Mouse (Mus musculus): ENCODE measurements around the gene Ttll12. TPM values are rescaled to one million over a fixed set of nuclear protein-coding genes. Genes with fewer than 3 reads are reported as not detected.

Gene Ttll12
- polyA plus RNA-seq, 1 experiment from 2014 or later = 42.3 TPM

DNA sequence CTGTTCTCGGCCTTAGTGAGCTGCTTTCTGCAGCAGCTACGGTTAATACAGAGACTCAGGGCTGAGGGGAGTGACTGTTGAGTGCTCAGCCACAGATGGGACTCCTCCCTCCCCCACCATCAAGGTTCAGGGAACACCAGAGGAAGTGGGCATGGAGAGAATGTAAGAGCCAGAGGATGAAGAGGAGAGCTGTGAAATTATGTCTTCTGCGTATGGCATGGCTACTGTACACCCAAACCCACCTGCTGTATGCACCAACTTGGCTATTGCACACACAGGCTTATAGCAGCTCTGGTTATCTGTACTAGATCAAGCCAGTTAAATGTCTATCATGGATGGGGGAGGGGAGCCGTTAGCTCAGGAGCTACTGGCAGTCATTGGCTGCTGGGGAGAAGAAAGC, 6.2 kb upstream of the Ttll12 start:
- H3K27me3 ChIP-seq (ENCODE audit: control insufficient read depth, insufficient read depth, low read length) = no peaks in the 10 kb centered on the region
- H3K36me3 ChIP-seq (ENCODE audit: control insufficient read depth, insufficient read depth, low read length) = no peaks in the 10 kb centered on the region
- H3K4me3 ChIP-seq (ENCODE audit: low read length) = no peak overlapping the region
- no peaks in the 10 kb centered on the region for H3K9me3 ChIP-seq (ENCODE audit: control insufficient read depth, low read length)
- no peak overlapping the region for H3K27ac ChIP-seq (ENCODE audit: low read depth, low read length)
- no peak for ATAC-seq (ENCODE audit: low FRiP score, low TSS enrichment)
- H3K4me1 ChIP-seq (ENCODE audit: control insufficient read depth, insufficient read depth, low read length) = peaks cover 5% of the 10 kb centered on the region; the same call in 1 of the 2 replicates
- H3K4me2 ChIP-seq (replicated peaks; ENCODE audit: low read depth, low read length) = no peak overlapping the region
- H3K9ac ChIP-seq (ENCODE audit: low read depth, low read length) = no peak overlapping the region
- 60% methylated on average over 4 of the region's 4 CpGs for WGBS

DNA sequence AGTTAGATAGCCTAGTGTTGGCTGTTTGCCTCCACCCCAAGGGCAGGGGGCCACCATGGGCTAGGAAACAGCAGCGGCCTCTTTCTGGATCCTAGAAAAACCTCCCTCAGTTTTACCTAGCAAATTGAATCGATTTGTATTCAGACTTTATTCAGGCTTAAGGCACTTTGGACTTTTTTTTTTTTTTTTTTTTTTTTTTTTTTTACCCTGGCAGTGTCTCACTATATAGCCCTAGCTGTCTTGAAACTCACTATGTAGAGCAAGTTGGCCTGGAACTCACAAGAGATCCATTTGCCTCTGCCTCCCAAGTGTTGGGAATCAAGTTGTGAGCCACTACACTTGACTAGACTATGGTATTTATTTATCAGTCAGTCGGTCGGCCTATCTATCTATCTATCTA, 1.9 kb upstream of the Ttll12 start:
- Histone ChIP-seq H3K27me3 (ENCODE audit: control insufficient read depth, insufficient read depth, low read length) (no peaks in the 10 kb centered on the region), H3K27ac (ENCODE audit: low read depth, low read length) (no peak overlapping the region), H3K4me1 (ENCODE audit: control insufficient read depth, insufficient read depth, low read length) (peaks cover 13% of the 10 kb centered on the region), H3K4me3 (ENCODE audit: low read length) (no peak overlapping the region), H3K9ac (ENCODE audit: low read depth, low read length) (no peak overlapping the region), H3K4me2 (replicated peaks; ENCODE audit: low read depth, low read length) (no peak overlapping the region), H3K36me3 (ENCODE audit: control insufficient read depth, insufficient read depth, low read length) (no peaks in the 10 kb centered on the region), H3K9me3 (ENCODE audit: control insufficient read depth, low read length) (no peaks in the 10 kb centered on the region)
- WGBS = 80% methylated on average over 4 of the region's 4 CpGs
- no peak for ATAC-seq (ENCODE audit: low FRiP score, low TSS enrichment)

DNA sequence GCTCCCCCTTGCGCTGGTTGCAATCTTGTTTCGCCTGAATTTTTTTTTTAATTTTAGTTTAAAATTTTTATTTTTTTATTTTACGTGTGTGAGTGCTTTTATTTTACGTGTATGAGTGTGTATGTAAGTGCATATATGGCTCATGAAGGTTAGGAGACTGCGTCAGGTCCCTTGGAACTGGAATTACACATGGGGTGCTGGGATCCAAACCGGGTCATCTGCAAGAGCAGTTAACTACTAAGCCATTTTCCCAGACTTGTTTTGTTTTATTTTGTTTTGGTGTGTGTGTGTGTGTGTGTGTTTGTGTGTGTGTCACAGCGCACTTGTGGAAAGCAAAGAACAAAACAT, 381 bp upstream of the Ttll12 start:
- no peak for ATAC-seq (ENCODE audit: low FRiP score, low TSS enrichment)
- Histone ChIP-seq H3K36me3 (ENCODE audit: control insufficient read depth, insufficient read depth, low read length) (no peaks in the 10 kb centered on the region; the same call in 1 of the 2 replicates), H3K9me3 (ENCODE audit: control insufficient read depth, low read length) (no peaks in the 10 kb centered on the region), H3K27ac (ENCODE audit: low read depth, low read length) (no peak overlapping the region), H3K4me3 (ENCODE audit: low read length) (peak overlapping the region; percentile 78), H3K9ac (ENCODE audit: low read depth, low read length) (peak overlapping the region; percentile 77), H3K4me1 (ENCODE audit: control insufficient read depth, insufficient read depth, low read length) (peaks cover 13% of the 10 kb centered on the region), H3K27me3 (ENCODE audit: control insufficient read depth, insufficient read depth, low read length) (no peaks in the 10 kb centered on the region), H3K4me2 (replicated peaks; ENCODE audit: low read depth, low read length) (peak overlapping the region; percentile 68)
- 38% methylated on average over 7 of the region's 7 CpGs for whole genome bisulfite sequencing

DNA sequence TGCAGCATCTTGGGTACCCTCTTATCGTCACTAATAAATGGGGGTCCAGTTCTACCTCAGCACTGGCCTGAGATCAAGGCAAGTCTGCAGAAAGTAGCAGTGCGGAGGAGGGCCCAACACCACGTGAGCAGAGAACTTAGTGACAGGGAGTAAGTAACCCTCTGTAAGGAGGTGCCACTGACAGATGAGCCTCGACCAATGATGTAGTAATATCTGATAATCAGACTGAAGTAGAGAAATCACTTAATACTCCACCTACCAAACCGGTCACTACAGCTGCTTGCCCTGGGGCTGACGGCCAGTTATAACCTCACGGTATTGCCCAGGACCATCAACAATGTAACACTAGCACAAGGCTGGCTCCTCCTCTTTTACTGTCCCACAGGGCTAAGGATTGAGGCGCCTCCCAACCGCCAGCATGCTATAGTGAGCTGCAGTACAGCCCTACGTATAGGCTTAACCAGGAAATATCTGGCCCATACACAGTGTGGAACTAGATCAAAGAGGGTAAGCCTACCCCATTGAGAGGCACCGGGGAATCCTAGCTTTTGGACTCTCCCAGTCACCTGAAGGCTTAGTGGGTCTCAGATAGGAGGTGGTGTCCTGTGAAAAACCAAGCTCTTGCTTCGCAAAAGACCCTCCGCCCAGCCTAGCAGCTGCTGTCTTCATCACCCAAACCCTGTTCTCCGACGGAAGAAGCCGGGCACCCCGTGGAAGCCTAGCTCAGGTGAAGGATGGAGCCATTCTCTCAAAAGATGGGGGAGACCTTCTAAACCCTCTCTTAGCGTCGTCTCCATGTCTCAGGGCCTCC, 1.1 kb downstream of the Ttll12 start:
- 6% methylated on average over 19 of the region's 19 CpGs for WGBS

DNA sequence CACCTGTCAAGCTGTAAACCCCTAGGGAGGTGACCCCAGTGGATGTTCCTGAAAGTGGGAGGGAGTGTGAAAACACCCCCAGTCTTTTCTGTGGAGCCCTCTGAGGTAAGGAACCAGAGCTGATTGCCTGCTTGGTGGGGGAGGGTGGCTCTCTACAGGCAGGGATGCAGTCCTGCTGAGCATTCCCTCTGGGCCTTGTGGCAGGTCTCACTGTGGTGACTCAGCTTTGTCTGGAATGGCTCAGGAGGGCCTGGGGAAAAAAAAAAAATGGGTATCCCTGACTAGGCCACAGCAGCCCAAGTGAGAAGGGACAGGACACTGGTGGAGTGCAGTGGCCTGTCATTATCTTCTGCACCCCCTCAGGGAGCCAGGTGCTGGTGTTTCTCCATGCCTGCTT, 1.8 kb downstream of the Ttll12 start:
- Histone ChIP-seq H3K4me1 (ENCODE audit: control insufficient read depth, insufficient read depth, low read length) (peaks cover 13% of the 10 kb centered on the region), H3K9me3 (ENCODE audit: control insufficient read depth, low read length) (no peaks in the 10 kb centered on the region), H3K4me3 (ENCODE audit: low read length) (peak overlapping the region; percentile 78; the same call in 1 of the 2 replicates), H3K36me3 (ENCODE audit: control insufficient read depth, insufficient read depth, low read length) (peaks cover 5% of the 10 kb centered on the region; the same call in 1 of the 2 replicates), H3K27ac (ENCODE audit: low read depth, low read length) (no peak overlapping the region), H3K9ac (ENCODE audit: low read depth, low read length) (peak overlapping the region; percentile 28; the same call in 1 of the 2 replicates), H3K27me3 (ENCODE audit: control insufficient read depth, insufficient read depth, low read length) (no peaks in the 10 kb centered on the region), H3K4me2 (replicated peaks; ENCODE audit: low read depth, low read length) (no peak overlapping the region; the same call in 1 of the 2 replicates)
- no peak for ATAC-seq (ENCODE audit: low FRiP score, low TSS enrichment)

More for the DNA sequence above, 1.1 kb downstream of the Ttll12 start:
- Histone ChIP-seq H3K36me3 (ENCODE audit: control insufficient read depth, insufficient read depth, low read length) (no peaks in the 10 kb centered on the region; the same call in 1 of the 2 replicates), H3K27me3 (ENCODE audit: control insufficient read depth, insufficient read depth, low read length) (no peaks in the 10 kb centered on the region), H3K27ac (ENCODE audit: low read depth, low read length) (no peak overlapping the region), H3K9me3 (ENCODE audit: control insufficient read depth, low read length) (no peaks in the 10 kb centered on the region), H3K4me2 (replicated peaks; ENCODE audit: low read depth, low read length) (peak overlapping the region; percentile 68), H3K4me3 (ENCODE audit: low read length) (peak overlapping the region; percentile 78), H3K9ac (ENCODE audit: low read depth, low read length) (peak overlapping the region; percentile 77), H3K4me1 (ENCODE audit: control insufficient read depth, insufficient read depth, low read length) (peaks cover 13% of the 10 kb centered on the region)
- peak; percentile 58 for ATAC-seq (ENCODE audit: low FRiP score, low TSS enrichment)

DNA sequence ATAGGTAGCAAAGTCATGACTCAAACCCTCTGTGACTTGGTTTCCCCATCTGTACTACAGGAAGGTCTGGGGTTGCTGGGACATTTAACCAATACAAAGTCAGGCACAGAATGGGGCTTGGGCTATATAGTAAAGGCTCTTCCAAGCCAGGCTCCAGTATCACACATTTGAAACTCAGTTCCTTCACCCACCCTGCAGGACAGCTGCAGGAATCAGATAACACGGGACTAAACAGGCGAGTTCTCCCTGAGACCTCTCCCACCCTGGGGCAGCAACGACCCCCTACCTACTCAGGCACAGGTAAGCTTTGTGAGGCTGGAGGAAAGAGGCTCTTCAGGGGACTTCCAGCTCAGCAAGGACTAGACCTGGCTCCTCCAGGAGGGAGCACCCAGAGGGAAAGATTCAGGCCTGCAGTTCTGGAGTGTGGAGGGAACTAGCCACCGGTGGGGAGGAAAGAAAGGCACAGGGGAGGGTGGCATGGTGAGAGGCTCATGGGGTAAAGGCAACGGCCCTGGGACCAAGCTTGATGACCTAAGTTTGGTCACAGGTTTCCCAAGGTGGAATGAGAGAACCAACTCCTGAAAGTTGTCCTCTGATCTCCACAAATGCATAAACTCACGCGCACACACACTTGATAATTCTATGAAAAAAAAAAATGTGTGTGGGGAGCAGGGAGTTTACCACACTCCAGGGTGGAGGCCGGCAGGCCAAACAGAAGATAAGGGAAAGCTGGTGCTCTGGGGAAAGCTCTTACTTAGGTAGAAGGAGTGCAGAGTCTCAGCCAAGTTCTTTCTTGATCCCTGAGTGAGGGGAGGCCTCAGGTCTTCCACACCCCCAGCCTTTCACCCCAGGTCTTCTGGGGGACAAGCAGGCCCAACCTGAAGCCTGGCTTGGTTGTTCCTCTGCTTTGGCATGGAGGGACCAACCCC, 2.4 kb downstream of the Ttll12 start:
- H3K9ac ChIP-seq (ENCODE audit: low read depth, low read length) = no peak overlapping the region; the same call in 1 of the 2 replicates
- H3K4me3 ChIP-seq (ENCODE audit: low read length) = no peak overlapping the region
- no peak overlapping the region for H3K4me2 ChIP-seq (replicated peaks; ENCODE audit: low read depth, low read length)
- no peak for ATAC-seq (ENCODE audit: low FRiP score, low TSS enrichment)
- WGBS = 74% methylated on average over 8 of the region's 8 CpGs
- H3K4me1 ChIP-seq (ENCODE audit: control insufficient read depth, insufficient read depth, low read length) = peaks cover 13% of the 10 kb centered on the region
- no peaks in the 10 kb centered on the region for H3K27me3 ChIP-seq (ENCODE audit: control insufficient read depth, insufficient read depth, low read length)
- no peaks in the 10 kb centered on the region for H3K9me3 ChIP-seq (ENCODE audit: control insufficient read depth, low read length)
- peaks cover 7% of the 10 kb centered on the region; the same call in 1 of the 2 replicates for H3K36me3 ChIP-seq (ENCODE audit: control insufficient read depth, insufficient read depth, low read length)
- H3K27ac ChIP-seq (ENCODE audit: low read depth, low read length) = no peak overlapping the region

DNA sequence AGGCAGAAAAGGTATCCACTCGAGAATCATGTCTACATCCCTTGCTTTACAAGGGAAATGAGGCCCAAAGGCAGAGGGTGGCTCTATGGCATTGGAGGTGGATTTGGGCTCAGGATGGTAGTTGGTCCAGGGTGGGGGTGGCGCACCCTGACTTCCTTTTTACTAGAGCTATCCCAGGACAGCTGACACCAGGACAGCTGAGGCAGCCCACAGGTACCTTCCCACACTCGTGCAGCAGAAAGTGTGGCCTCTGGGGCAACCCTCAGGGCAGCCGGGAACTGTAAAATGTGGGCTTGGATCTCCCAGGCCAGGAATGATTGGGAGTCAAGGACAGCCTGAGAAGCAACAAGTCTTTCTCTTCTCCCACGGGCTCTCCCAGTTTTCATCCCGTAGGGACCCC, 3.2 kb downstream of the Ttll12 start:
- Histone ChIP-seq H3K4me2 (replicated peaks; ENCODE audit: low read depth, low read length) (no peak overlapping the region), H3K27ac (ENCODE audit: low read depth, low read length) (no peak overlapping the region), H3K36me3 (ENCODE audit: control insufficient read depth, insufficient read depth, low read length) (peaks cover 13% of the 10 kb centered on the region), H3K4me1 (ENCODE audit: control insufficient read depth, insufficient read depth, low read length) (peaks cover 13% of the 10 kb centered on the region), H3K4me3 (ENCODE audit: low read length) (no peak overlapping the region), H3K9ac (ENCODE audit: low read depth, low read length) (no peak overlapping the region), H3K27me3 (ENCODE audit: control insufficient read depth, insufficient read depth, low read length) (no peaks in the 10 kb centered on the region), H3K9me3 (ENCODE audit: control insufficient read depth, low read length) (no peaks in the 10 kb centered on the region)
- no peak for ATAC-seq (ENCODE audit: low FRiP score, low TSS enrichment)
- WGBS = 82% methylated on average over 6 of the region's 6 CpGs

DNA sequence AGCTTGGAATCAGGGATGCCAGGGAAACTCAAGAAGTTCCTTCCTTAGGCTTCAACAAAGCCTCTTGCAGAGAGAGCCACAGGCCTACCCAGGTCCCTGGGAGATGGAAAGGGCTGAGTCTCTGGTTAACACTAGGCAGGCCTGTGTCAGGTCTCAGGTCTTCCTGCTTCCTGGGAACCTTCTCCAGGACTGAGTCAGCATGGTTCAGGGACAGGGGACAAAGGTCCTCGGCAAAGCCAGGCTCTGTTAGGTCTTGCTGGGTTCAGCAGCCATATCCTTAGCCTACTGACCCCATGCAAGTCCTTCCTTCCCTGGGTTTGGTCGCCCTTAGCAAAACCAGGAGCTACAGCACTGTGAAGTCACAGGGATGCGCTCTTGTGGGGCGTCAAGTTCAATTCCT, 4.1 kb downstream of the Ttll12 start:
- no peak overlapping the region for H3K27ac ChIP-seq (ENCODE audit: low read depth, low read length)
- H3K9me3 ChIP-seq (ENCODE audit: control insufficient read depth, low read length) = peaks cover 7% of the 10 kb centered on the region; the same call in 1 of the 2 replicates
- H3K4me2 ChIP-seq (replicated peaks; ENCODE audit: low read depth, low read length) = no peak overlapping the region
- 86% methylated on average over 4 of the region's 4 CpGs for WGBS
- ATAC-seq (ENCODE audit: low FRiP score, low TSS enrichment) = no peak
- H3K27me3 ChIP-seq (ENCODE audit: control insufficient read depth, insufficient read depth, low read length) = no peaks in the 10 kb centered on the region
- peaks cover 22% of the 10 kb centered on the region for H3K36me3 ChIP-seq (ENCODE audit: control insufficient read depth, insufficient read depth, low read length)
- peaks cover 13% of the 10 kb centered on the region for H3K4me1 ChIP-seq (ENCODE audit: control insufficient read depth, insufficient read depth, low read length)
- H3K9ac ChIP-seq (ENCODE audit: low read depth, low read length) = no peak overlapping the region
- H3K4me3 ChIP-seq (ENCODE audit: low read length) = no peak overlapping the region
